Mouse (Mus musculus): ENCODE measurements around the gene Cep68.

The Cep68 gene

DNA sequence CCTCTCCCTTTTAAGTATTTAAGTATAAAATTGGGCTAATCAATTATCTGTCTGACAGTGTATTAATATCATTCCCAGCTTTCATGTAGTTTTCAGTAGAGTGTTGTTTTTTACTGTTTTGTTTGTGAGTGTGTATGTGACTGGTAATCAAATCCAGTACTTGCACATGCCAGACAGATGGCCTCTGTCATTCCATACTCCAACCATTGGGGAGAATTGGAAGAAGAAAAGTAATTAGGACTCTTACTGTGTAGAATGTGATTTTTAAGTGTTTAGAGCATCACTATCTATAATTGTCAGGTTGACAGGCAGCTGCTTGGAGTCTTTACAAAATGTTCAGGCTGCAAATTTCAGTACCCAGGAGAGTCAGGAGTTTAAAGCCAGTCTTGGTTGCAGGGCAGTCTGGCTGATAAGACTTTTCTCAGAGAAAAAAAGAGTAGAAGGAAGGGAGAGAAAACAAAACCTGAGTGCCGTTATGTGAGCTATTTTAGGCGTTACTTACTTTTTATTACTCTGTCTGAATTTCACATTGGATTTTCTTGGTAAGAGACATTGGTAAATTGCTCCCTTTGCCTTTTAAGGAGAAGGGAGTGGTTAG lies 42.5 kb downstream of the Cep68 start:
- intact Hi-C loops (cut with DNase I): no loop called here

- intact Hi-C loops (cut with DNase I): no loop called here
These were observed 43.7 kb downstream of the Cep68 start for GRCm38 (mm10) chr11:20205538-20205937.

DNA sequence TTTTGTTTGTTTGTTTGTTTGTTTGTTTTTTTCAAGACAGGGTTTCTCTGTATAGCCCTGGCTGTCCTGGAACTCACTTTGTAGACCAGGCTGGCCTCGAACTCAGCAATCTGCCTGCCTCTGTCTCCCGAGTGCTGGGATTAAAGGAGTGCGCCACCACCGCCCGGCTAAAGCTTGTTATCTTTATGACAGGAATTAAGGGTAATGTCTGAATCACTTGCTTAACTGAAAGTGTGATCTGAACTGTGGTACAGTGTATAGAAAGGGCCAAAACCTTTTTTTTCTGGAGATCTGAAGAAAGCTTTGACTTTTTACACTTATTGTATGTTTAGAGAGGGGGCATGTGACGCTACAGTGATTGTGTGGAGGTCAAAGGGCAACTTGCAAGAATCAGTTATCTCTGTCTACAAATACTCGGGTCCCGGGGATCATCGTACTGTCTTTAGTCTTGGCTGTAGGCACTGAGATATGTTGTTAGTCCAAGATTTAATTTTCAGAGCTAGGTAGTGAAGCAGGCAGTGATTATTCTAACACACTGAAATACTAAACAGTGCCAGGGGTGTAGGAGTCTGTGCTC lies 44.3 kb downstream of the Cep68 start:
- intact Hi-C loops (cut with DNase I): loop anchor here (5.0 kb wide), 1 partner anchor 42 kb away; the partner anchor contains the start of gene Cep68

DNA sequence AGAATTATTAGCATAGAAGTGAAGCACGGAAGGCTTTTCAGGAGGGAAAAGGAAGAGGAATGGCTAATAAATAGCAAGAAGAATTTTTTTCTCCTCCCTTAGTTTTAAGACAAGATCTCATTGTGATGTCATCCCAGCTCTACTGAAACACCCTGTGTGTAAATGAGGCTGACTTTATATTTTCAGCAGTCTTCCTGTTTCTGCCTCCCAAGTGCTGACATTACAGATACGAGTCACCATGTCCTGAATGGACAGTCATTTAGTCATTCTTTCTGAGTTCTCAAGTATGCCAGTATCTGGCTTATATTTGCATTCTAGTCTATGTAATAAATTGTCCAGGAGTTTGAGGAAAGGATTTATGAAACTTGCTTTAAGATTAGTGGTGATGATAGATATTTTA lies 44.9 kb downstream of the Cep68 start:
- intact Hi-C loops (cut with DNase I): loop anchor here (5.0 kb wide), 1 partner anchor 43 kb away; the partner anchor contains the start of gene Cep68

DNA sequence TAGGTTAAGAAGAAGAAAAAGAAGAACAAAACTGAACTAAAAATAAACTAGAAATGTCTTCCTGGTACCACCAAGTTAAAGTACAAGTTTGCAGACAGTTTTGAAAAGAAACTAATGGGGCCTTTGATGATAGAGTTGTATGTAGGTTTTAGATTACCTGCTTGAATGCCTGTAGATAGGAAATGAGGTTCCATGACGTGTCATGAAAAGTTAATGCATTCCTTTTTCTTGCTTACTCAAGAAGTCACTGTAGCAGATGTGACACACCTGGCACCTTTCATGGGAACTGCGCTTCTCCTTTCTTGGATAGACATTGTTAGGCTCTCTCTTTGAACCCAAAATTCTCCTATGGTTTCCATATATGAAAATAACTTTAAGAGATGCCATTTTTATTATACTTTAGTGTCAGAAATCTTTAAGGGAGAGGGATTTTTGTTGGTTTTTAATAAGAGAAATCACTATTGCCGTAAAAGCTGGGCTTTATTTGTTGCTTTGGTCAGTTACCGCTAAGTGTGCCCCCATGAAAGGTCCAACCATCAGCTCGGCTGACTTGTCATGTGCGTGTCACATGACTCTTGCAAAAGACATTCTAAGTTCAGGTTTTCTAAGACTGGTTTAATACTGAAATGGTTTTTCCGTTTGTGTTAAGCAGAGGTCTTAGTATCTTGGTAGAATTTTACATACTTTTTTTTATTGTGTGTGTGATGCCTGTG lies 46.8 kb downstream of the Cep68 start:
- intact Hi-C loops (cut with DNase I): loop anchor here (5.0 kb wide), 1 partner anchor 45 kb away; the partner anchor contains the start of gene Cep68

GRCm38 (mm10) chr11:20201661-20202101 lies 47.5 kb downstream of the Cep68 start:
- intact Hi-C loops (cut with DNase I): loop anchor here (5.0 kb wide), 1 partner anchor 46 kb away; the partner anchor contains the start of gene Cep68

- intact Hi-C loops (cut with DNase I): loop anchor here (5.0 kb wide), 1 partner anchor 46 kb away; the partner anchor contains the start of gene Cep68
These were observed 48.3 kb downstream of the Cep68 start, which contains the start of gene Rab1a for GRCm38 (mm10) chr11:20200713-20201575. Rab1a (plus strand) TSS chr11:20201432.

GRCm38 (mm10) chr11:20193100-20193736 lies 56.0 kb downstream of the Cep68 start:
- intact Hi-C loops (cut with DNase I): loop anchor here (10.0 kb wide), 1 partner anchor 58 kb away; no protein-coding TSS in a partner anchor

- intact Hi-C loops (cut with DNase I): no loop called here
These were observed 62.0 kb downstream of the Cep68 start for GRCm38 (mm10) chr11:20187271-20187670.

Data from adrenal gland (tissue).